Mouse (Mus musculus) spleen, adult 2 months (tissue): ENCODE data around the gene Lrrc8d. TPM values are rescaled to one million over a fixed set of nuclear protein-coding genes. Genes with fewer than 3 reads are reported as not detected.
"Not testable (repeated sequence)": the region's sequence is repeated elsewhere in the genome, so short reads cannot be mapped to it uniquely, and the experiment has no call there.

Experiments
- DNase-seq, 2 experiments: peaks; one replicate each; pipeline versions ENCODE4 v3.0.0 to v3.0.0-alpha.2; 2012 to 2021; ENCODE audit warnings: low spot score in 2 of 2, low read depth in 1 of 2
- H3K27ac ChIP-seq: fragments of 200-500 bp; 2 replicates; pipeline ENCODE4 v1.5.1; 2012; ENCODE audit warnings: low read length, inconsistent platforms; ENCODE audit not compliant: insufficient read depth
- H3K27me3 ChIP-seq: fragments of 200-500 bp; 2 replicates; pipeline ENCODE4 v1.6.1; 2012; ENCODE audit warnings: mild to moderate bottlenecking, moderate library complexity, low read length, inconsistent platforms; ENCODE audit not compliant: control insufficient read depth, insufficient read depth
- H3K36me3 ChIP-seq: fragments of 200-500 bp; 2 replicates; pipeline ENCODE4 v1.6.1; 2012; ENCODE audit warnings: mild to moderate bottlenecking, low read length, inconsistent platforms; ENCODE audit not compliant: control insufficient read depth, insufficient read depth
- H3K4me1 ChIP-seq: fragments of 200-500 bp; 2 replicates; pipeline ENCODE4 v1.6.1; 2011; ENCODE audit warnings: inconsistent platforms; ENCODE audit not compliant: control insufficient read depth, insufficient read depth, insufficient read length
- H3K4me3 ChIP-seq: fragments of 200-500 bp; 2 replicates; pipeline ENCODE4 v1.5.1; 2011; ENCODE audit warnings: mild to moderate bottlenecking, inconsistent platforms; ENCODE audit not compliant: insufficient read depth, insufficient read length; ENCODE audit errors: extremely low read depth
- CTCF ChIP-seq: fragments of 200-500 bp; IDR thresholded peaks from 2 replicates; pipeline ENCODE4 v1.5.1; 2011; ENCODE audit warnings: mild to moderate bottlenecking, inconsistent platforms; ENCODE audit not compliant: insufficient read depth, insufficient read length, insufficient replicate concordance; ENCODE audit errors: extremely low read depth
- POLR2A ChIP-seq: fragments of 200-500 bp; IDR thresholded peaks from 2 replicates; pipeline ENCODE4 v1.6.1; 2011; ENCODE audit warnings: low read depth, low read length, inconsistent platforms
- WGBS: fragments of 180-500 bp; shearing (Covaris S2); methylation state at CpG from one replicate; pipeline ENCODE4 v1.1.7; 2018; 5-methylcytosine and 5-hydroxymethylcytosine counted together
- polyA plus RNA-seq: library from polyadenylated mRNA; depleted of rRNA; stranded (reverse); fragments of >200 nt; gene quantifications from 2 replicates; pipeline ENCODE4 v1.2.3, GENCODE M21; 2012

Gene Lrrc8d
- polyA plus RNA-seq, 1 experiment, result 5.2 TPM

DNA sequence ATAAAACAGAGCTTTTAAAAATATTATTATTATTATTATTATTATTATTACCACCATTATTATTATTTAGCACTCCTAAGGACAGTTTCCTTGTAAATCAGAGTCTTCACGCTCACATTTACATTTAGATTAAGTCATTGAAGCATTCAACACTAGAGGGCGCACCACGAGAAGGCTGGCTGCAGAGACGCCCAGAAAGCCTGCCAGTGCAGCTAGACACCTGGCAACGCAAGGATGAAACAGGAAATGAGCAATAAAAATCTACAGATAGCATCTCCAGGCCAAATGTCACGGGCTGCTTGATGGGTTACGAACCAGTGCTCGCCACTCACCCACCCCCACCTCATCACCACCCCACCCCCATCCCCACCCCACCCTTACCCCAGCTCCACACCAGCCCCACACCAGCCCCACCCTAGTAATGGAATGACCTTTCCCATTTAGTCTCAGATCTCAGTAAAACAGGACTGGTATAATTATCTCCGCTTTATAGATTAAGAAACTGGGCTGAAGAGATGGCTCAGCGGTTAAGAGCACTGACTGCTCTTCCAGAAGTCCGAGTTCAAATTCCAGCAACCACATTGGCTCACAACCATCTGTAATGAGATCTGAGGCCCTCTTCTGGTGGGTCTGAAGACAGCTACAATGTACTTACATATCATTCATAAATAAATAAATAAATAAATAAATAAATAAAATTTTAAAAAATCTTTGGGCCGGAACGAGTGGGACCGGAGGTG, 14.7 kb upstream of the Lrrc8d start:
- H3K4me1 ChIP-seq, result peaks cover 19% of the 10 kb centered on the region; the same call in 1 of the 2 replicates
- no peak for TF ChIP-seq POLR2A
- TF ChIP-seq CTCF, result peak; percentile 90
- no peaks in the 10 kb centered on the region for H3K27me3 ChIP-seq
- WGBS, result 23% methylated on average over 14 of the region's 14 CpGs
- H3K36me3 ChIP-seq, result no peaks in the 10 kb centered on the region
- peak; percentile 78 to 80 for DNase-seq
- no peak overlapping the region for H3K27ac ChIP-seq
- no peak overlapping the region for H3K4me3 ChIP-seq

DNA sequence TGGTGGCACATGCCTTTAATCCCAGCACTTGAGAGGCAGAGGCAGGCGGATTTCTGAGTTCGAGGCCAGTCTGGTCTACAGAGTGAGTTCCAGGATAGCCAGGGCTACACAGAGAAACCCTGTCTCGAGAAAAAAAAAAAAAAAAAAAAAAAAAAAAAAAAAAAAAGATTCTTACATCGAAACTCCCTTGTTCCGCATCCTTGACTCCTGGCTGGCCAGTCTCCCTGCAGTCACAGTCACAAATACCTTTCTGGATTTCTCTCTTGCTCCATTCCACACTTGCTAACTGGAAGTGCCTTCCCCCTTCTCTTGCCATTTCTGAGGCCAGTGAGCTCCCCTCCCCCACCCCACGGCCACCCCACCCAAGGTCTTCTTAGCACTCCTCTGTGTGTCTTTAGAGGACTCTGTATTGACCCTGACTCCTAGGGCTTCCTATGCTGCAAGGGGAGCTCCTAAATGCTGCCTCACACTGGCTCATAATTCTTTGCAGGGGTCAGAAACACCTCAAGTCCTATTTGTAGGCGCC, 13.9 kb upstream of the Lrrc8d start:
- not testable (repeated sequence) for H3K4me3 ChIP-seq, DNase-seq, H3K27me3 ChIP-seq, H3K36me3 ChIP-seq, H3K27ac ChIP-seq
- peaks cover 17% of the 10 kb centered on the region; the same call in 1 of the 2 replicates for H3K4me1 ChIP-seq
- WGBS, result 69% methylated on average over 7 of the region's 7 CpGs

DNA sequence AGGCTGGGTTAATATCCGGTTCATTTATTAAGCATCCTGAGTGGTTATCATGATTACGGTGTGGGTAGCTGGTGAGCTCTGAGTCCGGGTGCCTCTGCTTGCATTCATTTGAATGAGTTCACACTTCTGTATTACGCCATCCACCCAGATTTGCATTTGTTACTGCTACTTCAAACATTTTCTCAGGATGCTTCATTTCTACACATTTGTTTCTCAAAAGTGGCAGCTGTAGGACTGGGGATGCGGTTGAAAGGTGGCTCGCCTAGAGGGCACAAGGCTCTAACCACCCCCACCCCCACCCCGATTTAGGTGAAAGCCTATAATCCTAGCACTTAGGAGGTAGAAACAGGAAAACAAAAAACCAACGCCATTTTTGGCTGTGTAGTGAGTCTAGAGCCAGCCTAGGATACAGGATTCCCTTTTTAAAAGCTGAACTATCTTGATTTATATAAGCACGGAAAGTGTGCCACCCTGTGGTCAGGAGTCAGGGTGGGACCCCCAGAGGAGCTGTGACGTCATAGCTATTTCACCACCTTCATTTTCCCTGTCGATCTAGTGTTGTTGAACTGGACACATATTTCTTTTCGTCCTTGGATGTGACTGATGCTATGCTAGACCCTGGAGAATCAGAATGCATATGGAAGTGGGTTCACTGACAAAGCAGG, 13.3 kb upstream of the Lrrc8d start:
- H3K27me3 ChIP-seq, result no peaks in the 10 kb centered on the region
- WGBS, result 41% methylated on average over 12 of the region's 12 CpGs
- no peak overlapping the region for H3K27ac ChIP-seq
- H3K4me1 ChIP-seq, result peaks cover 15% of the 10 kb centered on the region; the same call in 1 of the 2 replicates
- no peak overlapping the region for H3K4me3 ChIP-seq
- TF ChIP-seq CTCF (peak; percentile 5; the same call in 1 of the 2 replicates), POLR2A (no peak)
- H3K36me3 ChIP-seq, result no peaks in the 10 kb centered on the region
- no peak for DNase-seq

DNA sequence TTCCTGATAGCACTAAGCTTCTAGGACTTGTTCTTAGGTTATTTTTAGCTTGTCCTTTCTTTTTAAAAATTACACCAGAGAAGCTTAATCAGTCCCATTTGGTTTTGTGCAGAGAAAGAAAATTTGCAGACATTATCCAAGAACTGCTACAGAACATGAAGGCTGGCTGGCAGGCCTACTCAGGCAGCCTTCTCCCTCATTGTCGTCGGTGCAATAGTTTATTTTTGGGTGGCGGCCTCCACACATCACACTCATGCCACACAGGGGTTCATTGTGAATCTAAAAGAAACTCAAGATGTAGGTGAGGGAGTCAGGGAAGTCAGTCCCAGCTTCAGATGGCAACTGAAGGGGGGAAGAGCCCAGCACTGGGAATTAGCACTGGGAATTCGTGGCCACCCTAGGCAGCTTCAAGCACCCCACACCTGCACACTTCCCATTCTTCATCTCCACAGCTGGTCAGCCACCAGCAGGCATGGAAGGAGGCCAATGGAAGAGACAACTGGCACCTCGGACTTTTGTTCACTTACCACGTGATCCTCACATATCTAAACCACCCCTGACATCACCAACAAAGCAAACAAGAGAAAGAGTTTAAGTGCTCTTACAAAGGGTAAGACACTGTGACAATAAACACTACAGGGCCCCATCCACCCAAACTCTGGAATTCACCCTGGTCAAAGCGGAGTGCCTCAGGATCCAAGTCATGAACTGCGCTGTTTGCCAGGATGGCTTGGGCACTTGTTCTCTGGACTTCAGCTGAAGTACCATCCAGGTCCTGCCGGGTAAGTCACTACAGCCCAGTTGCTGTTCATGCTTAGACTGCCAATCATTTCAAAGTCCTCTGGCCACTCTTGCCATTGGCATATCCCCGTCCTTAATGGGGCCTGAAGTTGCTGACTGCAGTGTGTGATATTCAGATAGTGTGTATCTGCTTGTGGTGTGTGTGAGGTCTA, 9.0 kb upstream of the Lrrc8d start:
- Histone ChIP-seq H3K27ac (no peak overlapping the region), H3K4me1 (no peaks in the 10 kb centered on the region; the same call in 1 of the 2 replicates), H3K36me3 (no peaks in the 10 kb centered on the region), H3K27me3 (no peaks in the 10 kb centered on the region), H3K4me3 (no peak overlapping the region)
- no peak for DNase-seq
- 85% methylated on average over 10 of the region's 10 CpGs for WGBS
- TF ChIP-seq CTCF (no peak), POLR2A (no peak)

DNA sequence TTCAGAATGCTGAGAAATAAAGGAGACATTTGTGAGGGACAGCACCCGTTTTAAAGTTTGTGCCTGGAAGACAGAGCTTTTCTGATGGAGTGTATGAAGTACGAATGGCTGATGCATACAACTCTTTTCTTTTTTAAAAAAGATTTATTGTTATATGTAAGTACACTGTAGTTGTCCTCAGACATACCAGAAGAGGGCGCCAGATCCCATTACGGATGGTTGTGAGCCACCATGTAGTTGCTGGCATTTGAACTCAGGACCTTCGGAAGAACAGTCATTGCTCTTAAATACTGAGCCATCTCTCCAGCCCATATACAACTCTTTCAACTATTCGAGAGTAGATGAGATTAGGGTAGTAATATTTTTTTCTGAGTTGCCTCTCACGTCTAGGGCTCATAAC, 8.1 kb upstream of the Lrrc8d start:
- no peaks in the 10 kb centered on the region for H3K27me3 ChIP-seq
- TF ChIP-seq POLR2A (no peak), CTCF (no peak)
- 78% methylated on average over 7 of the region's 7 CpGs for WGBS
- H3K36me3 ChIP-seq, result no peaks in the 10 kb centered on the region
- H3K4me1 ChIP-seq, result no peaks in the 10 kb centered on the region; the same call in 1 of the 2 replicates
- H3K27ac ChIP-seq, result no peak overlapping the region
- no peak overlapping the region for H3K4me3 ChIP-seq
- peak in 1 of 2 experiments; percentile 37 for DNase-seq

DNA sequence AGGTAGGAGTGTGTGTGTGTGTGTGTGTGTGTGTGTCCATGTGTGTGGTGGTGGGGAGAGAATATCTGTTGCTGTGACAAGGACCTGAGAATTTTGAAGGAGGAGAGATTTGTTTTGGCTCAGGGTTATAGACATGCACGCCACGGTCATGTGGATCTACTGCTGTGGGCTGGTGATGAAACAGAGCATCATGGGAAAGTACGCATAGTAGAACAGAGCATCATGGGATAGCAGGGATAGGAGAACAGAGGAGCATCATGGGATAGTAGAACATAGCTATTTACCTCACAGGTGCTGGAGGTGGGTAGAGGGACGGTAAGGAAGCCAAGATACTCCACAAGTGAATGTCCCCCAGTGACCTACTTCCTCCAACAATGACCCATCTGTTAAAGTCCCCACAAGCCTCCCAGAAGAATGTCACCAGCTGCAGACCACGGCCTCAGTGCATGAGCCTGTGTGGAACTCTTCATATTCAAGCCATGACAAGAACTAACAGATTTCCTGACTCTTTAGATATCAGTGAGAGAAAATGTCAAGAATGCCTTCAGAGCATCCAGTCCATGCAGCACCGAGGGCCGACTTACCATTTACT, 5.3 kb upstream of the Lrrc8d start:
- 78% methylated on average over 7 of the region's 7 CpGs for WGBS
- Histone ChIP-seq H3K4me1 (peaks cover 5% of the 10 kb centered on the region; the same call in 1 of the 2 replicates), H3K27me3 (no peaks in the 10 kb centered on the region), H3K27ac (no peak overlapping the region), H3K36me3 (no peaks in the 10 kb centered on the region), H3K4me3 (no peak overlapping the region)
- no peak for DNase-seq
- TF ChIP-seq CTCF (no peak), POLR2A (no peak)
